Mouse (Mus musculus) forebrain, embryonic 11.5 days (tissue): ENCODE data around the gene Cdca3. TPM values are rescaled to one million over a fixed set of nuclear protein-coding genes. Genes with fewer than 3 reads are reported as not detected.

Experiments
- ATAC-seq: fragments of 200-750 bp; cut with Nextera tagmentation; replicated peaks from 2 replicates; pipeline ENCODE4 v1.8.0; 2017; ENCODE audit warnings: moderate TSS enrichment; ENCODE audit not compliant: low FRiP score
- DNase-seq: peaks from one replicate; pipeline ENCODE4 v3.0.0-alpha.2; 2017; ENCODE audit warnings: low spot score
- H3K27ac ChIP-seq: fragments of 300-500 bp; sonication (generic); 2 replicates; pipeline ENCODE4 v1.5.1; 2014; ENCODE audit warnings: low read depth, low read length
- H3K27me3 ChIP-seq: fragments of 300-500 bp; sonication (generic); 2 replicates; pipeline ENCODE4 v1.6.1; 2014; ENCODE audit warnings: mild to moderate bottlenecking, low read length, mixed read lengths; ENCODE audit not compliant: control insufficient read depth, insufficient read depth
- H3K36me3 ChIP-seq: fragments of 300-500 bp; sonication (generic); 2 replicates; pipeline ENCODE4 v1.6.1; 2014; ENCODE audit warnings: mild to moderate bottlenecking, low read length, moderate library complexity, mixed read lengths; ENCODE audit not compliant: control insufficient read depth, insufficient read depth
- H3K4me1 ChIP-seq: fragments of 300-500 bp; sonication (generic); replicated peaks from 2 replicates; pipeline ENCODE4 v1.6.1; 2014; ENCODE audit warnings: low read length, mixed read lengths; ENCODE audit not compliant: control insufficient read depth, insufficient read depth
- H3K4me2 ChIP-seq: fragments of 300-500 bp; sonication (generic); 2 replicates; pipeline ENCODE4 v1.6.1; 2014; ENCODE audit warnings: low read depth, mild to moderate bottlenecking, low read length, moderate library complexity, mixed read lengths; ENCODE audit not compliant: severe bottlenecking
- H3K4me3 ChIP-seq: fragments of 300-500 bp; sonication (generic); 2 replicates; pipeline ENCODE4 v1.5.1; 2014; ENCODE audit warnings: low read depth, low read length
- H3K9ac ChIP-seq: fragments of 300-500 bp; sonication (generic); 2 replicates; pipeline ENCODE4 v1.6.1; 2014; ENCODE audit warnings: low read length
- H3K9me3 ChIP-seq: fragments of 300-500 bp; sonication (generic); 2 replicates; pipeline ENCODE4 v1.6.1; 2016; ENCODE audit warnings: low read length, mixed read lengths; ENCODE audit not compliant: control insufficient read depth
- WGBS: fragments of 180-500 bp; shearing (Covaris S2); extraction: QIAGEN DNeasy Blood & Tissue Kit; methylation state at CpG from one replicate; pipeline ENCODE4 v1.1.7; 2014; 5-methylcytosine and 5-hydroxymethylcytosine counted together
- polyA plus RNA-seq: library from polyadenylated mRNA; unstranded; fragments of >200 nt; fragmentation: Nextera tagmentation; extraction: Ambion mirVana; gene quantifications from 2 replicates; pipeline ENCODE4 v1.2.1, GENCODE M21; 2014

The Cdca3 gene
- polyA plus RNA-seq = 276 and 307 TPM in 2 replicates

DNA sequence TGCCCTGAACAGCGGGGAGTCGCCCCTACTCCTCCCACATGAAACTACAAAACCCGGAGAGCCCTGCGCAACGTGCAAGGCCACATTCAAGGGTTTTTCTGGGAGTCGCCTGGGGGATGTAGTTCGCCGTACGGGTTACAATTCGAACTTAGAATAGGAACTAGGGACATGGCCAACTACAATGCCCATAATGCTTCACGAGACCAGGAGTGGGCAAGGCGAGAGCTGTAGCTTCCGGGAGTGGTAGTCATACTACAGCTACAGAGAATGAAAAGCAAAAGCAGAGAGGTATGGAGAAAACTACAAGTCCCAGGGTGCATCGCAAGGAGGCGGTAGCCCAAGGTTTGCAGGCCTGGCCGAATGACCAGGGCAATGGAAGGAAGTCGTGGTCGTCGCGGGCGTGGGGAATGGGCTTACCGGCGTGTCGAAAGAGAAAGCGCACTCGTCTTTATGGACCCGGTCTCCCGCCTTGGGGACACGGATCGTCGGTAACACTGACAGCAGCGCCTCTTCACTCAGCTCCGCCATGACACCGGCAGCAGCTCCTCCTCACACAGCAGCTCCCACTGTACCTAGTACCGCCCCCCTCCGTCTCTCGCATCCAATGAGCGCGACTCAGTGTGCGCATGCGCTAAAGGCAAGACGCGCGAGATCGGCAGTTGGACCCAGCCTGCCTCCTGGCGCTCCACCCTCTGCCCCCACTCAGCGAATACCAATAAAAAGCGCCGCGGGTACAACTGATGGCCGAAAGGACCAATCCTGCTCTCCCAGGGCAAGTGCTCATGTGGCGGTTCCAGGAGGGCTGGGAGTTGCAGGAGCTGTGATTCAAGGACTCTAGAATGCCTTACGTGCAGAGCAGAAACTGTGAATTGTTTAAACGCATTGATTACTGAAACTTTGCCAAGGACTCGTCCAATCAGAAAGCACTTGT lies at the start of gene Cdca3, which contains the start of gene Usp5:
TSS of gene Cdca3 (plus strand) at position 680 of the 931 bp plus-strand sequence.
TSS of gene Usp5 (minus strand) at position 617 of the 931 bp plus-strand sequence.
- H3K27me3 ChIP-seq = no peaks in the 10 kb centered on the region
- peak within 1 kb of the TSS; percentile 90 for H3K27ac ChIP-seq
- WGBS = under 1% methylated on average over 55 of the region's 55 CpGs
- peak within 1 kb of the TSS; percentile 96 for H3K4me2 ChIP-seq
- H3K36me3 ChIP-seq = peaks cover 7% of the 10 kb centered on the region; the same call in 1 of the 2 replicates
- DNase-seq (peak; percentile 99), ATAC-seq (peak; percentile 95)
- peak within 1 kb of the TSS; percentile 88 for H3K9ac ChIP-seq
- H3K4me1 ChIP-seq = peaks cover 12% of the 10 kb centered on the region; the same call in 1 of the 2 replicates
- no peaks in the 10 kb centered on the region for H3K9me3 ChIP-seq
- peak within 1 kb of the TSS; percentile 82 for H3K4me3 ChIP-seq

DNA sequence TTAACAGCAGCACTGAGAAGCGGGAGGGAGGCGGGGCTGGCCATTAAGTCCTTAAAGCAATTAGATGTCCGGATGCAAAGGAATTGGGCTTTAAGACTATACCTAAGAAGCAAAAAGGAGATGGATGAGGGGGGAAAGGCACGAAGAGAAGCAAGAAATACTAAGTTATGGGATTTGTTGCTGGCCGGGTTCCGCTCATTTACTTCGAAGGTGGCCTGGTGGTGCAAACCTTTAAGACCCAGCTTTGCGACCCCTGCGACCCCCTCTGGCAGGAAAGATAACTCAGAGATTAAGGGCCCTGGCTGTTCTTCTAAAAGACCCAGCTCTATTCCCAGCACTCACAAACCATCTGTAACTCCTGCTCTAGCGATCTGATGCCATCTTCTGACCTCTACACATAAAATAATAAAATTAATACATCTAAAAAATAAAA lies 49.3 kb upstream of the Cdca3 start:
- Histone ChIP-seq H3K9ac (peak overlapping the region; percentile 21), H3K9me3 (no peaks in the 10 kb centered on the region), H3K27me3 (no peaks in the 10 kb centered on the region), H3K4me1 (peaks cover 7% of the 10 kb centered on the region; the same call in 1 of the 2 replicates), H3K27ac (no peak overlapping the region), H3K4me3 (peak overlapping the region; percentile 32), H3K4me2 (peak overlapping the region; percentile 52), H3K36me3 (no peaks in the 10 kb centered on the region)
- 2% methylated on average over 10 of the region's 10 CpGs for WGBS
- DNase-seq (peak; percentile 70), ATAC-seq (0 out of 2 replicates have a peak, but pooled peaks have one; percentile 1)

DNA sequence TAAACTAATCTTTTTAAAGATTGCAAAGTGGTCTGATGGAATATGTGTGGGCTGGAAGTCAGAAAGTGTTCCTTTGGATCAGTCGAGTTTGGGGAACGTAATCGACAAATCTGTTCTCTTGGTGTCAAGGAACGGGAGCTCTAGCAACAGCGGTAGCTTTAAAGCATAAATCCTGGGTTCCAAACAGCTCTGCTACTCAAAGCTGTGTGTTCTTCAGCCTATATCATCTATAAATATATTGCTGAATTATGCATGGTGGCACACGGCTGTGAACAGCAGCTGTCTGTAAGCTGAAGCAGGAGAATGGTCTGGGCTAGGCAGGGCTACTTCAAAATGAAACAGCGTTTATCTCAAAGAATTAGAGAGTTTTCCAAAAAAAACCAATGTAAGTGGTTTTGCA lies 48.4 kb upstream of the Cdca3 start:
- no peak overlapping the region for H3K9ac ChIP-seq
- no peaks in the 10 kb centered on the region for H3K27me3 ChIP-seq
- no peak overlapping the region for H3K4me2 ChIP-seq
- 85% methylated on average over 7 of the region's 7 CpGs for WGBS
- H3K4me1 ChIP-seq = peaks cover 7% of the 10 kb centered on the region; the same call in 1 of the 2 replicates
- ATAC-seq (no peak), DNase-seq (no peak)
- no peaks in the 10 kb centered on the region for H3K9me3 ChIP-seq
- H3K36me3 ChIP-seq = no peaks in the 10 kb centered on the region
- no peak overlapping the region for H3K27ac ChIP-seq
- no peak overlapping the region for H3K4me3 ChIP-seq

DNA sequence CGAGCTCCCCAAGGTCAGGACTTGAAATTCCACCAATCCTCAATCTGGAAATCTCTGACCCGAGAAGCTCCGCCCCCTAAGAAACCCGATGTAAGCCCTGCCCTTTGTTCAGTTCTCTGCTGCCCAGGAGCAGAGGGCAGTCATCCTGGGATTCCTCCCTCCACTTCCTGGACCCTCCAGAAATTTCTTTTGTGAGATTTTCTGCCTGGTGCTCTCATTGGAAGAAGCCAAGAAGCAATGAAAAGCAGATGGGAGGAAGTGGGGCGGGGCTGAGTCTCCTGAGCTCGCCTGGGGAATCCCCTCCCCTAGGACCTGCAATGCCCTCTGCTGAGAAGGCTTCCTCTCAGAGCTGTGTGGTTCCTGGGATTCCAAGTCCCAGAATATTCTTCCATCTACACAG lies 46.9 kb upstream of the Cdca3 start:
- H3K4me3 ChIP-seq = no peak overlapping the region
- WGBS = 27% methylated on average over 6 of the region's 6 CpGs
- ATAC-seq = peak; percentile 20; the same call in 1 of the 2 replicates

DNA sequence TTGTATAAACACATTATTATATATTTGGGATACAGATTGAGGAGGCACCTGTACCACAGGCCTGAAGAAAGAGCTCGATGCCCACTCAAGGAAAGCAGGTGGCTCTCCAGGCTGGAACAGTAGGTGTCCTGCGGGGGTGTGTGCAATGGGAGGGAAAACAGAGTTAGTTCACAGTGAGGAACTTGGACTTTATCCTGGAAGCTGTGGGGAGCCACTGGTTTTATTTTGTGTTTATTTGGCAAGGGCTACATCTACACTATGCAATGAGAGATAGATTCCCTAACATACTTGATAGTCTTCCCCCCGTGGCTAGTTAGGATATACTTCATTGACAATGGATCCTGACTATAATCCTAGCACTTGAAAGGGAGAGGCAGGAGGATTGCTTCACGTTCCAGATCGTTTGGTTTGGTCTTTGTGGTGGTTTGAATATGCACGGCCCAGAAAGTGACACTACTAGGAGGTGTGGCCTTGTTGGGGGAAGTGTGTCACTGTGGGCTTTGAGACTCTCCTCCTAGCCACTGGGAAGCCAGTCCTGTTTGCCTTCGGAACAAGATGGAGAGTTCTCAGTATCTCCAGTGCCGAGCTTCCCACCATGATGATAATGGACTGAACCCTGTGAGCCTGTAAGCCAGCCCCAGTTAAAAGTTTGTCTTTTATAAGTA lies 42.5 kb upstream of the Cdca3 start:
- no peaks in the 10 kb centered on the region for H3K36me3 ChIP-seq
- 59% methylated on average over 8 of the region's 8 CpGs for WGBS
- no peaks in the 10 kb centered on the region for H3K27me3 ChIP-seq
- 0 out of 2 replicates have a peak, but pooled peaks cover 3% of the 10 kb centered on the region for H3K4me1 ChIP-seq
- no peak for ATAC-seq
- H3K9ac ChIP-seq = no peak overlapping the region
- no peak overlapping the region for H3K27ac ChIP-seq
- no peak overlapping the region for H3K4me2 ChIP-seq
- no peak overlapping the region for H3K4me3 ChIP-seq
- DNase-seq = no peak
- no peaks in the 10 kb centered on the region for H3K9me3 ChIP-seq

More for the DNA sequence above, 46.9 kb upstream of the Cdca3 start:
- Histone ChIP-seq H3K4me1 (peaks cover 7% of the 10 kb centered on the region; the same call in 1 of the 2 replicates), H3K9ac (no peak overlapping the region), H3K27me3 (no peaks in the 10 kb centered on the region), H3K36me3 (no peaks in the 10 kb centered on the region), H3K27ac (no peak overlapping the region), H3K4me2 (0 out of 2 replicates have a peak overlapping the region, but pooled peaks have one; percentile 12), H3K9me3 (no peaks in the 10 kb centered on the region)
- DNase-seq = peak; percentile 59

DNA sequence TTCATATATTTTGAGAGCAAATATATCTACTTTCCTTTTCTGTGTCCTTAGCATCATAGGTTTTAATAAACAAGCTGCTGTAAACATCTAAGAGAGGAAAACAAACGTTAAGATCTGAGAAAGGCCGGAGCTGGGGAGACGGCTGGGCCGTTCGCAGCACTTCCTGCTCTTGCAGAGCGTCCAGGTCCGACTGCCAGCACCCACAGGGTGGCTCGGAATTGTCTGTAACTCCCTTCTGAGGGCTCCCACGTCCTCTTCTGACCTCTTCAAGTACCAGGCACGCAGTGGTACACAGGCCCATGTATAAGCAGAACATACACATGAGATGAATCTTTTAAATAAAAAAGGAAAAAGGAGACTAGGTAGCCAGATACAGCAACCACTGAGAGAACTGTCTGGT lies 41.6 kb upstream of the Cdca3 start:
- no peak overlapping the region for H3K27ac ChIP-seq
- WGBS = 83% methylated on average over 10 of the region's 10 CpGs
- ATAC-seq (no peak), DNase-seq (no peak)
- H3K4me2 ChIP-seq = no peak overlapping the region
- no peak overlapping the region for H3K4me3 ChIP-seq
- no peaks in the 10 kb centered on the region for H3K27me3 ChIP-seq
- H3K9me3 ChIP-seq = no peaks in the 10 kb centered on the region
- H3K4me1 ChIP-seq = no peaks in the 10 kb centered on the region
- H3K9ac ChIP-seq = no peak overlapping the region
- H3K36me3 ChIP-seq = no peaks in the 10 kb centered on the region

DNA sequence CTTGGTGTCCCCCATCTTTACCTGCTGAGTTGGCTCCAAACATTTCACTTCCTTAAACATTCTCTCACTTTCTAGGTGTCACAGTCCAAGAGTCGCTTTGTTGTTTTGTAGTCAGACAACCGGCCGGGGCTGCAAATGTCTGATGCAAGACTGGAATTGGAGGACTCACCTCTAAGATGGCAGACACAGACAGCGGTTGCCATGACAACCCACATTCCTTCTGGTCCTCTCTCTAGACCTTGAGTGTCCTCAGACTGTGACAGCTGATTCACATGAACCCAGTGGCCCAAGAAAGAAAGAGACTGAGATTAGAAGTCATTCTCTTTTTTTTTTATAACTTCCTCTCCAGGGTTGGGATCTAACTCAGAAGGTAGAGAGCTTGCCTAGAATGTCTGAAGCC lies 39.8 kb upstream of the Cdca3 start:
- no peak overlapping the region for H3K27ac ChIP-seq
- no peaks in the 10 kb centered on the region for H3K36me3 ChIP-seq
- WGBS = 91% methylated on average over 4 of the region's 4 CpGs
- no peak overlapping the region for H3K9ac ChIP-seq
- H3K27me3 ChIP-seq = no peaks in the 10 kb centered on the region
- no peak overlapping the region for H3K4me2 ChIP-seq
- no peak for DNase-seq
- no peaks in the 10 kb centered on the region for H3K4me1 ChIP-seq
- no peak for ATAC-seq
- H3K4me3 ChIP-seq = no peak overlapping the region
- H3K9me3 ChIP-seq = no peaks in the 10 kb centered on the region

DNA sequence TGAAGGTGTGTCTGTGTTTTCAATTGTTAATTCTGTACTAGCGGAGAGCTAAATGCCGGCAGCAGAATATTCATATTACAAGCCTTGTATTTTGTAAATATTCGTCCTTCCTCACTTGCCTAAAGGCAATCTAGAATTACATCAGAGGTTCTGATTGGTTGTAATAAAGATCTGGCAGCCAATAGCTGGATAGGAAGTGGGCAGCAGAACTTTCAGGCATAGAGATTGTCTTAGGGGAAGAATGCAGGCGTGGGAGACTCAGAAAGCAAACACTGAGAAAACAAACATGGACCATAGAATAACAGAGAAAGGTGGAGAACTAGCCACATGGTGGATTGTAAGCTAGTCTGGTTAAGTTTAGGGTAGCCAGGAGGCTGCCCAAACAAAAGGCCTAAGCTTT lies 39.2 kb upstream of the Cdca3 start:
- DNase-seq = no peak
- Histone ChIP-seq H3K4me1 (no peaks in the 10 kb centered on the region), H3K4me2 (no peak overlapping the region), H3K9ac (no peak overlapping the region), H3K9me3 (no peaks in the 10 kb centered on the region), H3K4me3 (no peak overlapping the region), H3K27me3 (no peaks in the 10 kb centered on the region), H3K36me3 (no peaks in the 10 kb centered on the region), H3K27ac (no peak overlapping the region)
- ATAC-seq = no peak
- WGBS = 79% methylated on average over 4 of the region's 4 CpGs
